ENCODE assay signal across 10 mouse cellular contexts in the genomic region with DNA sequence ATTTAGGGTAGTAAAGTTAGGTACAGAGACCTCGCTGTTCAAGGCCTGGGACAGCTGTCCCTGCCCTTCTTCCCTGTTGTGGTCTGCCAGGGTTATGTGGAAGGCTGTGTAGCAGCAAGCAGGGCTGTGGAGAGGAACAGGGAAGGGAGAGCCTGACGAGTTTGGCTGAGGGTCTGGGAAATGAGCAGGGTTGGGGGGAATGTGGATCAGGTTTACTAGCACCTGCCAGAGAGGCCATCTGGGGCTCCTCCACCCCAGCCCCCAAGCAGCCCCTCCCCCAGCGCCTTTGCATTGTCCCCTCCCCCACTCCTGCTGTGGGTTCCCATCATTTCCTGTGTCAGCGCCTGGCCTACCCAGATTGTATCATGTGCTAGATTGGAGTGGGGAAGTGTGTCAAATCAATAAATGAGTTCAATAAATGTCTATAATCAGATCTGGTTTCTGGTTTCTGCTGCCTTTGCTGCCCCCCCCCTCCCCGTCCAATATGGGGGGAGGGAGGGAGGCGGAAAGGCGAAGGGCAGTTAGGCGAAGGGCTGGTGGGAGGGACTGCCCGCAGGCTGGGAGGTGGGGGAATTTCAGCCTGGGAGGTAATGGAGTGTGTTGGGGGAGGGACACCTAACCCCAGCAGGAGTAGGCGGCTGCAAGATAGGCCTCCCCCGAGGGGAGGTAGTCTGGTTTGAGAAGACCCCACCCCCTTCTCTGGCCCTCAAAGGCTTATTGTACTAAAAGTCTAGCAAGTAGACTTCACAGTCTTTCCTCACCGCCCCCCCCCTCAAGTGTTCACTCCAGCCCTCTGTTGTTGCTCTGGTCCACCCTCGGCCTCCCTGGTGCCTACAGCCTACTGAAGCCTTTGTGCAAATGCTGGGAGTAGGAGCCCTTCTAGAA. TPM values are rescaled to one million over a fixed set of nuclear protein-coding genes. Genes with fewer than 3 reads are reported as not detected.
DNase-seq lines count a peak whose midpoint lies in the region; ATAC-seq and TF ChIP-seq lines count a peak whose summit lies in the region.
"Had no signal": no experiment of that assay in that cellular context is flagged by ENCODE, and none has a peak within 500 bp of the region (broad histone marks: within the 10 kb centered on the region; RNA-seq: fewer than 3 reads in every experiment).

No protein-coding gene starts in this region.

- H3K27ac ChIP-seq in heart, postnatal 0 days (ENCODE audit: low read depth) = 0 out of 2 replicates have a peak overlapping the region, but pooled peaks have one; percentile 38
- peak overlapping the region; percentile 86 for H3K27ac ChIP-seq in limb, embryonic 10.5 days

- no peak overlapping the region for H3K4me3 ChIP-seq in heart, postnatal 0 days (ENCODE audit: low read depth, low read length)
- H3K4me3 ChIP-seq in limb, embryonic 10.5 days = 0 out of 2 replicates have a peak overlapping the region, but pooled peaks have one; percentile 6

- DNase-seq in heart, postnatal 0 days (ENCODE audit: low spot score) = no peak
- no peak for DNase-seq in heart, adult 18-20 months
- DNase-seq in embryo, embryonic 9.5 days (ENCODE audit: extremely low spot score) = peak; percentile 72
- peak; percentile 78 for DNase-seq in limb, embryonic 10.5 days (ENCODE audit: low spot score)
- peak; percentile 56 for DNase-seq in retina, embryonic 14.5 days (ENCODE audit: low spot score)
- no peak for DNase-seq in layer of hippocampus, adult 9-10 months (ENCODE audit: low spot score)
- DNase-seq in gastrocnemius, adult 18-20 months (ENCODE audit: low spot score) = no peak
- no peak for DNase-seq in frontal cortex, postnatal 25 days (ENCODE audit: low spot score in 2 of 2)

- H3K9ac ChIP-seq in heart, postnatal 0 days (replicated peaks; ENCODE audit: low read depth, low read length) = no peak overlapping the region

- H3K27me3 ChIP-seq in heart, postnatal 0 days (ENCODE audit: control insufficient read depth, insufficient read depth, low read length) = no peaks in the 10 kb centered on the region
- H3K27me3 ChIP-seq in limb, embryonic 10.5 days (ENCODE audit: low read depth, poor library complexity, severe bottlenecking) = peaks cover 97% of the 10 kb centered on the region

- no peak for TF ChIP-seq EP300 in heart, postnatal 0 days (IDR thresholded peaks at IDR 0.05; ENCODE audit: low read depth)

- H3K9me3 ChIP-seq in heart, postnatal 0 days (replicated peaks; ENCODE audit: control insufficient read depth, low read length) = no peaks in the 10 kb centered on the region
- no peaks in the 10 kb centered on the region for H3K9me3 ChIP-seq in limb, embryonic 10.5 days (replicated peaks)

- TF ChIP-seq CTCF in heart, postnatal 0 days (IDR thresholded peaks at IDR 0.05; ENCODE audit: low read depth) = no peak

- ATAC-seq in heart, postnatal 0 days (ENCODE audit: insufficient read depth, low read depth) = no peak; the same call in 1 of the 2 replicates
- ATAC-seq: Patski had no signal

- WGBS in heart, postnatal 0 days = 55% methylated on average over 11 of the region's 13 CpGs
- 10% methylated on average over 8 of the region's 13 CpGs for WGBS in limb, embryonic 10.5 days

- H3K4me2 ChIP-seq in heart, postnatal 0 days (ENCODE audit: low read depth, low read length) = no peak overlapping the region

- no peaks in the 10 kb centered on the region for H3K4me1 ChIP-seq in heart, postnatal 0 days (ENCODE audit: control insufficient read depth, insufficient read depth)
- H3K4me1 ChIP-seq in limb, embryonic 10.5 days = peaks cover 33% of the 10 kb centered on the region

- H3K36me3 ChIP-seq in heart, postnatal 0 days (replicated peaks; ENCODE audit: control insufficient read depth, insufficient read depth, low read length) = peaks cover 10% of the 10 kb centered on the region
- H3K36me3 ChIP-seq in limb, embryonic 10.5 days = peaks cover 20% of the 10 kb centered on the region

RNA-seq across cellular contexts. Expression of a gene that starts 3.1 kb away (rescaled TPM):
- total RNA-seq in heart, postnatal 0 days (2014; rRNA removed; ENCODE audit: low replicate concordance) = not detected in 2 replicates
- 0.16 TPM in 1 of 2 replicates, not detected in the other for polyA plus RNA-seq in heart, postnatal 0 days (2015; fragmentation: Nextera tagmentation; extraction: Ambion mirVana)
- not detected for total RNA-seq in heart, adult 18-20 months (2021)
- not detected in 2 replicates for polyA plus RNA-seq in limb, embryonic 10.5 days (2016; fragmentation: Nextera tagmentation; extraction: Ambion mirVana)
- not detected for total RNA-seq in gastrocnemius, adult 18-20 months (2021)
- polyA plus RNA-seq: Patski had no signal

RNA-seq across cellular contexts. Expression of a gene that starts 6.4 kb away (rescaled TPM):
- total RNA-seq in heart, postnatal 0 days (2014; rRNA removed; ENCODE audit: low replicate concordance) = 24.2 and 34.3 TPM in 2 replicates
- polyA plus RNA-seq in heart, postnatal 0 days (2015; fragmentation: Nextera tagmentation; extraction: Ambion mirVana) = 1.6 and 1.7 TPM in 2 replicates
- total RNA-seq in heart, adult 18-20 months (2021) = 10 to 100 TPM; 59.9 to 64.4 TPM
- polyA plus RNA-seq in limb, embryonic 10.5 days (2016; fragmentation: Nextera tagmentation; extraction: Ambion mirVana) = 3.7 and 4.7 TPM in 2 replicates
- total RNA-seq in gastrocnemius, adult 18-20 months (2021) = 100 to 1,000 TPM; 124 to 135 TPM

RNA-seq across cellular contexts. Expression of a gene that starts 7.4 kb away (rescaled TPM):
- 7.8 and 12.4 TPM in 2 replicates for total RNA-seq in heart, postnatal 0 days (2014; rRNA removed; ENCODE audit: low replicate concordance)
- 17.2 and 21.9 TPM in 2 replicates for polyA plus RNA-seq in heart, postnatal 0 days (2015; fragmentation: Nextera tagmentation; extraction: Ambion mirVana)
- 10 to 100 TPM; 10.5 to 15.1 TPM for total RNA-seq in heart, adult 18-20 months (2021)
- 4.8 and 4.9 TPM in 2 replicates for polyA plus RNA-seq in limb, embryonic 10.5 days (2016; fragmentation: Nextera tagmentation; extraction: Ambion mirVana)
- 1 to 10 TPM; 1.1 to 1.6 TPM for total RNA-seq in gastrocnemius, adult 18-20 months (2021)

RNA-seq across cellular contexts. Expression of a gene that starts 8.1 kb away (rescaled TPM):
- not detected in 2 replicates for total RNA-seq in heart, postnatal 0 days (2014; rRNA removed; ENCODE audit: low replicate concordance)
- polyA plus RNA-seq in heart, postnatal 0 days (2015; fragmentation: Nextera tagmentation; extraction: Ambion mirVana) = not detected in 2 replicates
- not detected for total RNA-seq in heart, adult 18-20 months (2021)
- not detected in 2 replicates for polyA plus RNA-seq in limb, embryonic 10.5 days (2016; fragmentation: Nextera tagmentation; extraction: Ambion mirVana)
- total RNA-seq in gastrocnemius, adult 18-20 months (2021) = not detected
- total RNA-seq: neutrophil, adult 5-6 weeks had no signal
- polyA plus RNA-seq: Patski had no signal

RNA-seq across cellular contexts. Expression of a gene that starts 13.1 kb away (rescaled TPM):
- total RNA-seq in heart, postnatal 0 days (2014; rRNA removed; ENCODE audit: low replicate concordance) = 47.2 and 52.3 TPM in 2 replicates
- 12.8 and 14.1 TPM in 2 replicates for polyA plus RNA-seq in heart, postnatal 0 days (2015; fragmentation: Nextera tagmentation; extraction: Ambion mirVana)
- 10 to 100 TPM; 13.5 to 19.1 TPM for total RNA-seq in heart, adult 18-20 months (2021)
- 35.9 and 42.9 TPM in 2 replicates for polyA plus RNA-seq in limb, embryonic 10.5 days (2016; fragmentation: Nextera tagmentation; extraction: Ambion mirVana)
- 10 to 100 TPM; 15.8 to 16.1 TPM for total RNA-seq in gastrocnemius, adult 18-20 months (2021)

Comparison
In these comparisons a context has a peak if more than half of its experiments do, and no peak if none do; other contexts are left out.
1. DNase-seq: peak in embryo, embryonic 9.5 days (single experiment), limb, embryonic 10.5 days (single experiment) and retina, embryonic 14.5 days (single experiment); none in heart, postnatal 0 days (single experiment), heart, adult 18-20 months (0 of 2), layer of hippocampus, adult 9-10 months (single experiment), gastrocnemius, adult 18-20 months (single experiment) and frontal cortex, postnatal 25 days (0 of 2).